Mouse (Mus musculus): ENCODE results near the gene Dpm2.
A peak's percentile ranks its signal among the peaks of the same experiment; 100 is the strongest.

Dpm2 gene

GRCm38 (mm10) chr2:32547380-32547779 lies 23.3 kb upstream of the Dpm2 start:
- DNase-seq (ENCODE audit: low spot score in 2 of 2), result no peak

GRCm38 (mm10) chr2:32547964-32548739 lies 22.5 kb upstream of the Dpm2 start:
- no peak for DNase-seq (ENCODE audit: low spot score in 2 of 2)

GRCm38 (mm10) chr2:32549171-32549570 lies 21.5 kb upstream of the Dpm2 start:
- no peak for DNase-seq (ENCODE audit: low spot score in 2 of 2)

GRCm38 (mm10) chr2:32549764-32550163 lies 20.9 kb upstream of the Dpm2 start:
- DNase-seq (ENCODE audit: low spot score in 2 of 2), result no peak

- DNase-seq (ENCODE audit: low spot score in 2 of 2), result no peak
Measured at GRCm38 (mm10) chr2:32551236-32551635, 19.4 kb upstream of the Dpm2 start.

GRCm38 (mm10) chr2:32553592-32554148 lies 17.0 kb upstream of the Dpm2 start:
- no peak for DNase-seq (ENCODE audit: low spot score in 2 of 2)

- DNase-seq (ENCODE audit: low spot score in 2 of 2), result no peak
Measured at GRCm38 (mm10) chr2:32555484-32555883, 15.2 kb upstream of the Dpm2 start.

GRCm38 (mm10) chr2:32556019-32556418 lies 14.6 kb upstream of the Dpm2 start:
- DNase-seq (ENCODE audit: low spot score in 2 of 2), result no peak

GRCm38 (mm10) chr2:32559570-32559969 lies 11.1 kb upstream of the Dpm2 start:
- DNase-seq (ENCODE audit: low spot score in 2 of 2), result no peak

- peak; percentile 62 to 79 for DNase-seq (ENCODE audit: low spot score in 2 of 2)
Measured at GRCm38 (mm10) chr2:32566536-32567063, 4.1 kb upstream of the Dpm2 start.

- no peak for DNase-seq (ENCODE audit: low spot score in 2 of 2)
Measured at GRCm38 (mm10) chr2:32568149-32568548, 2.5 kb upstream of the Dpm2 start.

GRCm38 (mm10) chr2:32568941-32569340 lies 1.7 kb upstream of the Dpm2 start:
- DNase-seq (ENCODE audit: low spot score in 2 of 2), result no peak

GRCm38 (mm10) chr2:32572196-32572595 lies 1.5 kb downstream of the Dpm2 start:
- no peak for DNase-seq (ENCODE audit: low spot score in 2 of 2)

GRCm38 (mm10) chr2:32574497-32574896 lies 3.8 kb downstream of the Dpm2 start, which contains the start of gene Pip5kl1:
TSS of gene Pip5kl1 (plus strand) at chr2:32574797.
- DNase-seq (ENCODE audit: low spot score in 2 of 2), result no peak

GRCm38 (mm10) chr2:32574901-32575585 lies 4.4 kb downstream of the Dpm2 start:
- DNase-seq (ENCODE audit: low spot score in 2 of 2), result peak; percentile 63 to 82

- peak; percentile 54 to 75 for DNase-seq (ENCODE audit: low spot score in 2 of 2)
Measured at GRCm38 (mm10) chr2:32575586-32576160, 5.0 kb downstream of the Dpm2 start, which contains the start of gene 9430097D07Rik. TSS of gene 9430097D07Rik (minus strand) at chr2:32575684.

- no peak for DNase-seq (ENCODE audit: low spot score in 2 of 2)
Measured at GRCm38 (mm10) chr2:32576532-32576931, 5.9 kb downstream of the Dpm2 start.

- no peak for DNase-seq (ENCODE audit: low spot score in 2 of 2)
Measured at GRCm38 (mm10) chr2:32578146-32579046, 7.7 kb downstream of the Dpm2 start.

GRCm38 (mm10) chr2:32581450-32582095 lies 10.9 kb downstream of the Dpm2 start:
- peak in 1 of 2 experiments; percentile 39 for DNase-seq (ENCODE audit: low spot score in 2 of 2)
